Mouse (Mus musculus): ENCODE results near the gene Rptor.

DNA sequence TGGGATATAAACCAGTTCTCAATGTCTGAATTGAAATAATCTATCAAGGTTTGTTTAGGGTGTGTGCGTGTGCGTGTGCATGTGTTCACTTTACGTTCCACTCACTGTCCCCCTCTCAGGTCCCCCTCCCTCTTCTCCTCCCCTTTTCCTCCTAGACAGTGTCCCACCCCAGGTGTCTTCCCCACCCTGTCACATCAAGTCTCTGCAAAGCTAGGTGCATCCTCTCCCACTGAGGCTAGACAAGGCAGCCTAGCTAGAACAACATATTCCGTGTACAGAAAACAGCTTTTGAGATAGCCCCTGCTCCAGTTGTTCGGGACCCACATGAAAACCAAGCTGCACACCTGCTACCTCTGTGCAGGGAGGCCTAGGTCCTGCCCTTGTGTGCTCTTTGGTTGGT lies 245.5 kb downstream of the Rptor start:
- TF ChIP-seq CTCF (IDR thresholded peaks at IDR 0.05; ENCODE audit: low read depth, low read length), result no peak
- no peak for TF ChIP-seq POLR2A (IDR thresholded peaks at IDR 0.05; ENCODE audit: extremely low read depth, insufficient read depth, low read length)

Measured in liver, adult 2 months (tissue).